Mouse (Mus musculus) C2C12 (cell line): ENCODE results near the gene Klhl26.

Source experiments
- CEBPB ChIP-seq: IDR thresholded peaks from one replicate; pipeline ENCODE4 v1.6.1; 2011; ENCODE audit warnings: low read depth, mild to moderate bottlenecking, control low read depth, moderate library complexity
- CTCF ChIP-seq: IDR thresholded peaks from one replicate; pipeline ENCODE4 v1.5.1; 2011; ENCODE audit not compliant: control insufficient read depth, insufficient read depth, insufficient read length
- FOSL1 ChIP-seq: IDR thresholded peaks from one replicate; pipeline ENCODE4 v1.8.0; 2011; ENCODE audit warnings: mild to moderate bottlenecking, low read length; ENCODE audit not compliant: poor library complexity, insufficient read depth, severe bottlenecking
- MAX ChIP-seq: IDR thresholded peaks from one replicate; pipeline ENCODE4 v1.6.1; 2011; ENCODE audit warnings: mild to moderate bottlenecking, control low read depth
- MYOG ChIP-seq: IDR thresholded peaks from one replicate; pipeline ENCODE4 v1.6.1; 2011; ENCODE audit not compliant: control insufficient read depth, insufficient read length; ENCODE audit errors: extremely low read depth
- USF1 ChIP-seq: IDR thresholded peaks from one replicate; pipeline ENCODE4 v1.6.1; 2011; ENCODE audit warnings: low read depth, mild to moderate bottlenecking, control low read depth, moderate library complexity

GRCm38 (mm10) chr8:70457882-70458281, 18.9 kb downstream of the Klhl26 start:
- TF ChIP-seq CTCF (no peak), USF1 (no peak), MAX (no peak), MYOG (no peak), FOSL1 (no peak), CEBPB (no peak)
